Mouse (Mus musculus) heart, adult 2 months (tissue): ENCODE data around the gene Zswim4.

Experiments used
- CTCF ChIP-seq: fragments of 200-600 bp; IDR thresholded peaks from 2 replicates; pipeline ENCODE4 v1.8.1; 2022; ENCODE audit warnings: antibody characterized with exemption, mild to moderate bottlenecking, moderate library complexity
- POLR2A ChIP-seq: fragments of 200-500 bp; IDR thresholded peaks from 2 replicates; pipeline ENCODE4 v1.6.1; 2011; ENCODE audit warnings: mild to moderate bottlenecking, low read depth, low read length, control low read depth; ENCODE audit not compliant: insufficient read depth

- TF ChIP-seq CTCF (no peak), POLR2A (no peak)
Observed at GRCm38 (mm10) chr8:84220105-84220504, 16.8 kb downstream of the Zswim4 start.
